Comparison of ENCODE assay signal across 8 mouse cellular contexts in the genomic region with DNA sequence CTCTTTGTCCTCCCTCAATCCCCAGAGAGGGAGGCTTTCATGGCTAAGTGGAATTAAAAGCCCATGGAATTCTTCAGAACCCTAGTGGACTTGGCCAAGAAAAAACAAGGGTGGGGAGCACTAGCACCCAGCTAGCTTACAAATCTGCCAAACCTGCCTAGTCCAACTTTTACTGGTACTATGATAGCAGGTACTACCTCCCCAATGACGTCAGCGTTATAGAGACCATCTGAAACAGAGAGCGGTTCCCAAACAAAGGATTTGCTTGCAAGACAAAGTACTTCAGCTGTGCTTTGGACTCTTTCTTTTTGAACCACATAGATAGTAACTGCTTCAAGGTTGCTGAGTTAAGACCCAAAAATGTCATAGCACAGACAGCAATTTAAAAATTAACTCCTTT. TPM values are rescaled to one million over a fixed set of nuclear protein-coding genes. Genes with fewer than 3 reads are reported as not detected.
DNase-seq lines count a peak whose midpoint lies in the region; ATAC-seq and TF ChIP-seq lines count a peak whose summit lies in the region.

No protein-coding gene starts in this region.

- no peaks in the 10 kb centered on the region for H3K36me3 ChIP-seq in heart, embryonic 13.5 days
- no peaks in the 10 kb centered on the region for H3K36me3 ChIP-seq in hindbrain, embryonic 12.5 days
- H3K36me3 ChIP-seq in midbrain, embryonic 12.5 days: no peaks in the 10 kb centered on the region

- H3K4me1 ChIP-seq in heart, embryonic 13.5 days: peaks cover 62% of the 10 kb centered on the region
- H3K4me1 ChIP-seq in bone marrow macrophage, adult 2 months (ENCODE audit: control insufficient read depth, insufficient read depth, low read length): peaks cover 41% of the 10 kb centered on the region
- peaks cover 52% of the 10 kb centered on the region for H3K4me1 ChIP-seq in hindbrain, embryonic 12.5 days
- peaks cover 49% of the 10 kb centered on the region for H3K4me1 ChIP-seq in midbrain, embryonic 12.5 days

- H3K4me2 ChIP-seq in heart, embryonic 13.5 days: peak overlapping the region; percentile 83
- peak overlapping the region; percentile 87 for H3K4me2 ChIP-seq in hindbrain, embryonic 12.5 days (replicated peaks)
- H3K4me2 ChIP-seq in midbrain, embryonic 12.5 days (replicated peaks): peak overlapping the region; percentile 77

- WGBS in heart, embryonic 13.5 days: 51% methylated on average over 3 of the region's 3 CpGs
- 37% methylated on average over 3 of the region's 3 CpGs for WGBS in hindbrain, embryonic 12.5 days
- WGBS in midbrain, embryonic 12.5 days: 43% methylated on average over 3 of the region's 3 CpGs

- no peak for TF ChIP-seq CTCF in bone marrow macrophage, adult 2 months (IDR thresholded peaks at IDR 0.05; ENCODE audit: low read depth, low read length)

- no peak for ATAC-seq in heart, embryonic 13.5 days (ENCODE audit: extremely low read depth, insufficient number of reproducible peaks, low FRiP score, low TSS enrichment)
- ATAC-seq in hindbrain, embryonic 12.5 days (ENCODE audit: low FRiP score): no peak
- ATAC-seq in midbrain, embryonic 12.5 days (ENCODE audit: low FRiP score, low read depth): no peak

- DNase-seq in heart, adult 9 months (ENCODE audit: low spot score in 2 of 2): no peak
- no peak for DNase-seq in ovary, postnatal 10 days (ENCODE audit: low spot score)
- no peak for DNase-seq in ovary, postnatal 14 days (ENCODE audit: low spot score)
- DNase-seq in urinary bladder, adult 18-20 months (ENCODE audit: low spot score in 2 of 2): no peak

- no peak for TF ChIP-seq POLR2A in bone marrow macrophage, adult 2 months (IDR thresholded peaks at IDR 0.05; ENCODE audit: borderline replicate concordance, low read depth, low read length)

- no peaks in the 10 kb centered on the region for H3K27me3 ChIP-seq in heart, embryonic 13.5 days (replicated peaks)
- H3K27me3 ChIP-seq in hindbrain, embryonic 12.5 days: no peaks in the 10 kb centered on the region
- no peaks in the 10 kb centered on the region for H3K27me3 ChIP-seq in midbrain, embryonic 12.5 days

- peak overlapping the region; percentile 91 for H3K27ac ChIP-seq in heart, embryonic 13.5 days (replicated peaks)
- H3K27ac ChIP-seq in bone marrow macrophage, adult 2 months (ENCODE audit: insufficient read depth, low read depth, low read length): peak overlapping the region; percentile 49
- peak overlapping the region; percentile 90 for H3K27ac ChIP-seq in hindbrain, embryonic 12.5 days
- H3K27ac ChIP-seq in midbrain, embryonic 12.5 days (replicated peaks): peak overlapping the region; percentile 81; the same call in 1 of the 2 replicates

- no peaks in the 10 kb centered on the region for H3K9me3 ChIP-seq in heart, embryonic 13.5 days
- H3K9me3 ChIP-seq in hindbrain, embryonic 12.5 days (replicated peaks): no peaks in the 10 kb centered on the region
- H3K9me3 ChIP-seq in midbrain, embryonic 12.5 days: no peaks in the 10 kb centered on the region

- H3K9ac ChIP-seq in heart, embryonic 13.5 days: peak overlapping the region; percentile 99
- peak overlapping the region; percentile 99 for H3K9ac ChIP-seq in hindbrain, embryonic 12.5 days
- H3K9ac ChIP-seq in midbrain, embryonic 12.5 days (replicated peaks): peak overlapping the region; percentile 98

- H3K4me3 ChIP-seq in heart, embryonic 13.5 days: peak overlapping the region; percentile 99
- peak overlapping the region; percentile 99 for H3K4me3 ChIP-seq in bone marrow macrophage, adult 2 months (ENCODE audit: insufficient read depth, low read length)
- H3K4me3 ChIP-seq in hindbrain, embryonic 12.5 days: peak overlapping the region; percentile 99
- H3K4me3 ChIP-seq in midbrain, embryonic 12.5 days: peak overlapping the region; percentile 92

RNA-seq across cellular contexts. Expression of gene Jpt1, which starts 2.2 kb away (rescaled TPM):
- polyA plus RNA-seq in heart, embryonic 13.5 days (2015; fragmentation: Nextera tagmentation; extraction: Ambion mirVana): 432 and 502 TPM in 2 replicates
- polyA plus RNA-seq in bone marrow macrophage, adult 2 months (2012; ENCODE audit: insufficient read depth, insufficient read length, missing spikeins): 166 and 168 TPM in 2 replicates
- 953 and 959 TPM in 2 replicates for polyA plus RNA-seq in hindbrain, embryonic 12.5 days (2016; fragmentation: Nextera tagmentation; extraction: Ambion mirVana)
- 1,008 and 1,026 TPM in 2 replicates for polyA plus RNA-seq in midbrain, embryonic 12.5 days (2016; fragmentation: Nextera tagmentation; extraction: Ambion mirVana)

RNA-seq across cellular contexts. Expression of gene Nt5c, which starts 20.3 kb away (rescaled TPM):
- 57.0 and 59.4 TPM in 2 replicates for polyA plus RNA-seq in heart, embryonic 13.5 days (2015; fragmentation: Nextera tagmentation; extraction: Ambion mirVana)
- 66.3 and 79.3 TPM in 2 replicates for polyA plus RNA-seq in bone marrow macrophage, adult 2 months (2012; ENCODE audit: insufficient read depth, insufficient read length, missing spikeins)
- polyA plus RNA-seq in hindbrain, embryonic 12.5 days (2016; fragmentation: Nextera tagmentation; extraction: Ambion mirVana): 81.5 and 86.5 TPM in 2 replicates
- 81.6 and 83.8 TPM in 2 replicates for polyA plus RNA-seq in midbrain, embryonic 12.5 days (2016; fragmentation: Nextera tagmentation; extraction: Ambion mirVana)

RNA-seq across cellular contexts. Expression of gene Sumo2, which starts 24.1 kb away (rescaled TPM):
- polyA plus RNA-seq in heart, embryonic 13.5 days (2015; fragmentation: Nextera tagmentation; extraction: Ambion mirVana): 606 and 657 TPM in 2 replicates
- 303 and 332 TPM in 2 replicates for polyA plus RNA-seq in bone marrow macrophage, adult 2 months (2012; ENCODE audit: insufficient read depth, insufficient read length, missing spikeins)
- 1,185 and 1,202 TPM in 2 replicates for polyA plus RNA-seq in hindbrain, embryonic 12.5 days (2016; fragmentation: Nextera tagmentation; extraction: Ambion mirVana)
- 1,412 and 1,429 TPM in 2 replicates for polyA plus RNA-seq in midbrain, embryonic 12.5 days (2016; fragmentation: Nextera tagmentation; extraction: Ambion mirVana)

RNA-seq across cellular contexts. Expression of gene Armc7, which starts 36.5 kb away (rescaled TPM):
- polyA plus RNA-seq in heart, embryonic 13.5 days (2015; fragmentation: Nextera tagmentation; extraction: Ambion mirVana): 6.6 and 6.9 TPM in 2 replicates
- polyA plus RNA-seq in bone marrow macrophage, adult 2 months (2012; ENCODE audit: insufficient read depth, insufficient read length, missing spikeins): 31.1 and 35.2 TPM in 2 replicates
- 10.2 and 15.2 TPM in 2 replicates for polyA plus RNA-seq in hindbrain, embryonic 12.5 days (2016; fragmentation: Nextera tagmentation; extraction: Ambion mirVana)
- polyA plus RNA-seq in midbrain, embryonic 12.5 days (2016; fragmentation: Nextera tagmentation; extraction: Ambion mirVana): 10.3 and 13.1 TPM in 2 replicates

RNA-seq across cellular contexts. Expression of gene Slc16a5, which starts 49.7 kb away (rescaled TPM):
- polyA plus RNA-seq in heart, embryonic 13.5 days (2015; fragmentation: Nextera tagmentation; extraction: Ambion mirVana): 0.10 and 0.21 TPM in 2 replicates
- not detected in 2 replicates for polyA plus RNA-seq in bone marrow macrophage, adult 2 months (2012; ENCODE audit: insufficient read depth, insufficient read length, missing spikeins)
- polyA plus RNA-seq in hindbrain, embryonic 12.5 days (2016; fragmentation: Nextera tagmentation; extraction: Ambion mirVana): not detected in 2 replicates
- polyA plus RNA-seq in midbrain, embryonic 12.5 days (2016; fragmentation: Nextera tagmentation; extraction: Ambion mirVana): 0.20 and 0.30 TPM in 2 replicates
